Mouse (Mus musculus) A20 (cell line): Measurements from ENCODE around the gene Igfbp4.

ENCODE experiments used
- DNase-seq: peaks from one replicate; pipeline ENCODE4 v3.0.0-alpha.2; 2011; ENCODE audit warnings: low read depth, low spot score

The Igfbp4 gene

GRCm38 (mm10) chr11:99041051-99041729 is at the start of gene Igfbp4:
Igfbp4 (plus strand) TSS chr11:99041244.
- DNase-seq: no peak

GRCm38 (mm10) chr11:98995987-98996386 is 45.1 kb upstream of the Igfbp4 start:
- no peak for DNase-seq

GRCm38 (mm10) chr11:98997659-98998058 is 43.4 kb upstream of the Igfbp4 start:
- no peak for DNase-seq

- DNase-seq: no peak
Observed at GRCm38 (mm10) chr11:98998776-98999175, 42.3 kb upstream of the Igfbp4 start.

GRCm38 (mm10) chr11:98999243-98999642 is 41.8 kb upstream of the Igfbp4 start:
- no peak for DNase-seq

GRCm38 (mm10) chr11:99006788-99007187 is 34.3 kb upstream of the Igfbp4 start:
- no peak for DNase-seq

GRCm38 (mm10) chr11:99010124-99010523 is 30.9 kb upstream of the Igfbp4 start:
- DNase-seq: no peak

GRCm38 (mm10) chr11:99010706-99011105 is 30.3 kb upstream of the Igfbp4 start:
- DNase-seq: no peak

- no peak for DNase-seq
Observed at GRCm38 (mm10) chr11:99013856-99014255, 27.2 kb upstream of the Igfbp4 start.

GRCm38 (mm10) chr11:99019844-99020243 is 21.2 kb upstream of the Igfbp4 start:
- DNase-seq: no peak

- no peak for DNase-seq
Observed at GRCm38 (mm10) chr11:99022384-99022933, 18.6 kb upstream of the Igfbp4 start.

- peak; percentile 42 for DNase-seq
Observed at GRCm38 (mm10) chr11:99023094-99023493, 17.9 kb upstream of the Igfbp4 start.

- peak; percentile 99 for DNase-seq
Observed at GRCm38 (mm10) chr11:99023500-99024467, 17.3 kb upstream of the Igfbp4 start, which contains the start of gene Top2a. Top2a (minus strand) TSS chr11:99024189.

GRCm38 (mm10) chr11:99024468-99025134 is 16.4 kb upstream of the Igfbp4 start:
- peak; percentile 26 for DNase-seq

- no peak for DNase-seq
Observed at GRCm38 (mm10) chr11:99025878-99026277, 15.2 kb upstream of the Igfbp4 start.

GRCm38 (mm10) chr11:99026899-99027440 is 14.1 kb upstream of the Igfbp4 start:
- no peak for DNase-seq

GRCm38 (mm10) chr11:99035350-99035749 is 5.7 kb upstream of the Igfbp4 start:
- DNase-seq: no peak

- DNase-seq: no peak
Observed at GRCm38 (mm10) chr11:99036254-99036653, 4.8 kb upstream of the Igfbp4 start.

- peak; percentile 56 for DNase-seq
Observed at GRCm38 (mm10) chr11:99039782-99040181, 1.3 kb upstream of the Igfbp4 start.

GRCm38 (mm10) chr11:99040346-99040974 is 584 bp upstream of the Igfbp4 start:
- no peak for DNase-seq
